Mouse (Mus musculus) kidney, postnatal 0 days (tissue): ENCODE results near the gene Stk16. TPM values are rescaled to one million over a fixed set of nuclear protein-coding genes. Genes with fewer than 3 reads are reported as not detected.
A peak's percentile ranks its signal among the peaks of the same experiment; 100 is the strongest.

Experiments
- ATAC-seq: fragments of 200-750 bp; cut with Nextera tagmentation; replicated peaks from 2 replicates; pipeline ENCODE4 v1.8.0; 2017; ENCODE audit warnings: low read depth, moderate number of reproducible peaks, moderate TSS enrichment, moderate library complexity; ENCODE audit not compliant: low FRiP score
- DNase-seq: peaks from one replicate; pipeline ENCODE4 v3.0.0-alpha.2; 2016; ENCODE audit warnings: low spot score
- H3K27ac ChIP-seq: fragments of 300-500 bp; sonication (generic); 2 replicates; pipeline ENCODE4 v1.5.1; 2014; ENCODE audit warnings: mild to moderate bottlenecking
- H3K27me3 ChIP-seq: fragments of 300-500 bp; sonication (generic); 2 replicates; pipeline ENCODE4 v1.6.1; 2014; ENCODE audit warnings: low read length, mixed read lengths; ENCODE audit not compliant: insufficient read depth
- H3K36me3 ChIP-seq: fragments of 300-500 bp; sonication (generic); 2 replicates; pipeline ENCODE4 v1.6.1; 2014; ENCODE audit warnings: low read length, mixed read lengths; ENCODE audit not compliant: insufficient read depth
- H3K4me1 ChIP-seq: fragments of 300-500 bp; sonication (generic); replicated peaks from 2 replicates; pipeline ENCODE4 v1.6.1; 2014; ENCODE audit warnings: antibody characterized with exemption, low read length, mixed read lengths; ENCODE audit not compliant: insufficient read depth
- H3K4me2 ChIP-seq: fragments of 300-500 bp; sonication (generic); 2 replicates; pipeline ENCODE4 v1.6.1; 2014; ENCODE audit warnings: mild to moderate bottlenecking, low read length, moderate library complexity, mixed read lengths
- H3K4me3 ChIP-seq: fragments of 300-500 bp; sonication (generic); replicated peaks from 2 replicates; pipeline ENCODE4 v1.5.1; 2014; ENCODE audit warnings: low read depth, low read length
- H3K9ac ChIP-seq: fragments of 300-500 bp; sonication (generic); 2 replicates; pipeline ENCODE4 v1.6.1; 2014; ENCODE audit warnings: low read depth, low read length
- H3K9me3 ChIP-seq: fragments of 300-500 bp; sonication (generic); replicated peaks from 2 replicates; pipeline ENCODE4 v1.6.1; 2016; ENCODE audit warnings: low read length, inconsistent platforms, mixed read lengths
- CTCF ChIP-seq: IDR thresholded peaks from 2 replicates; pipeline ENCODE4 v1.5.1; 2016; ENCODE audit warnings: antibody characterized with exemption, low read depth, mild to moderate bottlenecking, moderate library complexity
- WGBS: fragments of 180-500 bp; shearing (Covaris S2); extraction: QIAGEN DNeasy Blood & Tissue Kit; methylation state at CpG from one replicate; pipeline ENCODE4 v1.1.7; 2014; 5-methylcytosine and 5-hydroxymethylcytosine counted together
- polyA plus RNA-seq: library from polyadenylated mRNA; unstranded; fragments of >200 nt; fragmentation: Nextera tagmentation; extraction: Ambion mirVana; gene quantifications from 2 replicates; pipeline ENCODE4 v1.2.1, GENCODE M21; 2015

Stk16 gene
- polyA plus RNA-seq, 1 experiment from 2014 or later = 114 TPM

- TF ChIP-seq CTCF = no peak
- DNase-seq (no peak), ATAC-seq (no peak)
- peak overlapping the region; percentile 89 for H3K9ac ChIP-seq
- no peaks in the 10 kb centered on the region for H3K9me3 ChIP-seq
- H3K4me2 ChIP-seq = peak overlapping the region; percentile 94
- peaks cover 21% of the 10 kb centered on the region for H3K36me3 ChIP-seq
- H3K4me1 ChIP-seq = peaks cover 13% of the 10 kb centered on the region
- peak overlapping the region; percentile 92 for H3K4me3 ChIP-seq
- H3K27me3 ChIP-seq = no peaks in the 10 kb centered on the region
- peak overlapping the region; percentile 90 for H3K27ac ChIP-seq
- 45% methylated on average over 5 of the region's 5 CpGs for WGBS
Observed at GRCm38 (mm10) chr1:75191258-75191621, 19.4 kb upstream of the Stk16 start.

- H3K9me3 ChIP-seq = no peaks in the 10 kb centered on the region
- ATAC-seq (peak; percentile 99), DNase-seq (peak; percentile 100)
- peaks cover 13% of the 10 kb centered on the region for H3K4me1 ChIP-seq
- peaks cover 20% of the 10 kb centered on the region for H3K36me3 ChIP-seq
- peak within 1 kb of the TSS; percentile 92 for H3K4me3 ChIP-seq
- peak within 1 kb of the TSS; percentile 89 for H3K9ac ChIP-seq
- H3K27ac ChIP-seq = peak within 1 kb of the TSS; percentile 93
- H3K27me3 ChIP-seq = no peaks in the 10 kb centered on the region
- peak within 1 kb of the TSS; percentile 94 for H3K4me2 ChIP-seq
- peak; percentile 37; the same call in 1 of the 2 replicates for TF ChIP-seq CTCF
- under 1% methylated on average over 54 of the region's 56 CpGs for WGBS
Observed at GRCm38 (mm10) chr1:75191622-75192402, 18.8 kb upstream of the Stk16 start, which contains the start of the genes Ankzf1 and Atg9a. Gene Ankzf1, plus strand, starts transcription at chr1:75192151. Gene Atg9a, minus strand, starts transcription at chr1:75192196.

GRCm38 (mm10) chr1:75192452-75192851, 18.2 kb upstream of the Stk16 start:
- Histone ChIP-seq H3K9me3 (no peaks in the 10 kb centered on the region), H3K4me1 (peaks cover 13% of the 10 kb centered on the region), H3K4me2 (peak overlapping the region; percentile 94), H3K9ac (peak overlapping the region; percentile 89), H3K27ac (peak overlapping the region; percentile 93), H3K4me3 (peak overlapping the region; percentile 92), H3K36me3 (peaks cover 20% of the 10 kb centered on the region), H3K27me3 (no peaks in the 10 kb centered on the region)
- ATAC-seq = no peak; the same call in 1 of the 2 replicates
- under 1% methylated on average over 19 of the region's 19 CpGs for WGBS
- TF ChIP-seq CTCF = no peak
- peak; percentile 33 for DNase-seq

DNA sequence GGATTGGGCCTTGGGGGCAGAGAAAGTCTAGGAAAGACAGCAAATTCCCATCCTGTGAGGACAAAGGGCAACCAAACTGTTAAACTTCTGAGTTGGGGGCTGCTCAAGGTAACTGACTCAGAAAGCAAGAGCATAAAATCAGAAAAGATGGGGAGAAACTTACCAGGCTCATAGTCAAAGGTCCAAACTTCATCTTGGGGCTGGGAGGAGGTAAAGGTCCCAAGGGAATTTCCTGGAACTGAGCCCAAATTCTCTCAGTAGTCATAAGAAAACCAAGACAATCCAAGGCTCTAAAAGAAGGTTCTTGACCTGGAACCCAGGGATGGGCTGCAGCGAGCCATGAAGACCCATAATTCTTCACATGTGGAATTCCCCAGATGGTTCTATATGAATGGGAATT, 9.4 kb upstream of the Stk16 start:
- Histone ChIP-seq H3K4me1 (no peaks in the 10 kb centered on the region), H3K9me3 (no peaks in the 10 kb centered on the region), H3K4me2 (no peak overlapping the region), H3K27me3 (no peaks in the 10 kb centered on the region), H3K4me3 (no peak overlapping the region), H3K27ac (no peak overlapping the region), H3K36me3 (peaks cover 34% of the 10 kb centered on the region), H3K9ac (no peak overlapping the region)
- no peak for TF ChIP-seq CTCF
- WGBS = 78% methylated on average over 1 of the region's 1 CpGs
- ATAC-seq (no peak), DNase-seq (no peak)

GRCm38 (mm10) chr1:75208967-75209678, 1.5 kb upstream of the Stk16 start:
- 6% methylated on average over 34 of the region's 34 CpGs for WGBS
- no peaks in the 10 kb centered on the region for H3K27me3 ChIP-seq
- peaks cover 15% of the 10 kb centered on the region for H3K4me1 ChIP-seq
- DNase-seq (peak; percentile 84), ATAC-seq (peak; percentile 53)
- peak overlapping the region; percentile 61 for H3K4me3 ChIP-seq
- no peak for TF ChIP-seq CTCF
- H3K9ac ChIP-seq = peak overlapping the region; percentile 69
- peak overlapping the region; percentile 86 for H3K27ac ChIP-seq
- peaks cover 17% of the 10 kb centered on the region for H3K36me3 ChIP-seq
- peak overlapping the region; percentile 92 for H3K4me2 ChIP-seq
- no peaks in the 10 kb centered on the region for H3K9me3 ChIP-seq

- peak overlapping the region; percentile 65; the same call in 1 of the 2 replicates for H3K27ac ChIP-seq
- no peak for ATAC-seq
- no peaks in the 10 kb centered on the region for H3K9me3 ChIP-seq
- H3K36me3 ChIP-seq = peaks cover 28% of the 10 kb centered on the region
- H3K4me3 ChIP-seq = peak overlapping the region; percentile 71
- WGBS = 12% methylated on average over 17 of the region's 17 CpGs
- peaks cover 15% of the 10 kb centered on the region for H3K4me1 ChIP-seq
- H3K9ac ChIP-seq = peak overlapping the region; percentile 87
- peak overlapping the region; percentile 92 for H3K4me2 ChIP-seq
- no peaks in the 10 kb centered on the region for H3K27me3 ChIP-seq
- no peak for DNase-seq
- no peak for TF ChIP-seq CTCF
Observed at GRCm38 (mm10) chr1:75211141-75211708, 587 bp downstream of the Stk16 start.
